ENCODE assay signal across 21 mouse cellular contexts in genomic region chr8:48774837-48775236, GRCm38 (mm10).
DNase-seq lines count a peak whose midpoint lies in the region; ATAC-seq lines count a peak whose summit lies in the region.
"Had no signal": no experiment of that assay in that cellular context is flagged by ENCODE, and none has a peak within 500 bp of the region (broad histone marks: within the 10 kb centered on the region; RNA-seq: fewer than 3 reads in every experiment).

No protein-coding gene starts in this region.

- ATAC-seq in heart, embryonic 12.5 days (ENCODE audit: insufficient number of reproducible peaks, low FRiP score), result no peak
- no peak for ATAC-seq in midbrain, embryonic 12.5 days (ENCODE audit: low FRiP score, low read depth)
- no peak for ATAC-seq in midbrain, embryonic 14.5 days (ENCODE audit: low FRiP score, low TSS enrichment)
- ATAC-seq in limb, embryonic 12.5 days (ENCODE audit: insufficient number of reproducible peaks, insufficient read depth, low FRiP score, low TSS enrichment, low read depth), result no peak
- ATAC-seq: intestine, embryonic 15.5 days had no signal

- H3K36me3 ChIP-seq in heart, embryonic 12.5 days, result no peaks in the 10 kb centered on the region
- H3K36me3 ChIP-seq in midbrain, embryonic 12.5 days, result peaks cover 10% of the 10 kb centered on the region
- no peaks in the 10 kb centered on the region for H3K36me3 ChIP-seq in midbrain, embryonic 14.5 days (ENCODE audit: control insufficient read depth, insufficient read depth, low read length)
- H3K36me3 ChIP-seq in limb, embryonic 12.5 days, result no peaks in the 10 kb centered on the region
- H3K36me3 ChIP-seq: embryonic facial prominence, embryonic 15.5 days; intestine, embryonic 15.5 days; limb, embryonic 15.5 days; liver, embryonic 13.5 days had no signal

- no peak overlapping the region for H3K27ac ChIP-seq in heart, embryonic 12.5 days (ENCODE audit: poor library complexity, severe bottlenecking)
- H3K27ac ChIP-seq in midbrain, embryonic 12.5 days (replicated peaks), result no peak overlapping the region
- H3K27ac ChIP-seq in midbrain, embryonic 14.5 days (replicated peaks; ENCODE audit: low read depth, low read length), result no peak overlapping the region
- no peak overlapping the region for H3K27ac ChIP-seq in limb, embryonic 12.5 days
- H3K27ac ChIP-seq: embryonic facial prominence, embryonic 15.5 days; intestine, embryonic 15.5 days; layer of hippocampus, adult 2 months; limb, embryonic 15.5 days; liver, embryonic 13.5 days had no signal

- H3K9ac ChIP-seq in heart, embryonic 12.5 days, result no peak overlapping the region
- H3K9ac ChIP-seq in midbrain, embryonic 12.5 days (replicated peaks), result no peak overlapping the region
- no peak overlapping the region for H3K9ac ChIP-seq in midbrain, embryonic 14.5 days (replicated peaks; ENCODE audit: low read length)
- no peak overlapping the region for H3K9ac ChIP-seq in limb, embryonic 12.5 days (replicated peaks)
- H3K9ac ChIP-seq: embryonic facial prominence, embryonic 15.5 days; intestine, embryonic 15.5 days; limb, embryonic 15.5 days; liver, embryonic 13.5 days had no signal

- H3K4me1 ChIP-seq in heart, embryonic 12.5 days (replicated peaks), result peaks cover 13% of the 10 kb centered on the region; the same call in 1 of the 2 replicates
- H3K4me1 ChIP-seq in midbrain, embryonic 12.5 days, result peaks cover 24% of the 10 kb centered on the region
- H3K4me1 ChIP-seq in midbrain, embryonic 14.5 days (ENCODE audit: control insufficient read depth, insufficient read depth, low read length), result peaks cover 20% of the 10 kb centered on the region; the same call in 1 of the 2 replicates
- peaks cover 18% of the 10 kb centered on the region for H3K4me1 ChIP-seq in limb, embryonic 12.5 days (replicated peaks)
- H3K4me1 ChIP-seq: intestine, embryonic 15.5 days; liver, embryonic 13.5 days had no signal

- peaks cover 62% of the 10 kb centered on the region for H3K27me3 ChIP-seq in heart, embryonic 12.5 days (replicated peaks)
- H3K27me3 ChIP-seq in midbrain, embryonic 12.5 days, result 0 out of 2 replicates have a peak, but pooled peaks cover 2% of the 10 kb centered on the region
- H3K27me3 ChIP-seq in midbrain, embryonic 14.5 days (ENCODE audit: control insufficient read depth, insufficient read depth, low read length), result no peaks in the 10 kb centered on the region
- no peaks in the 10 kb centered on the region for H3K27me3 ChIP-seq in limb, embryonic 12.5 days
- H3K27me3 ChIP-seq: embryonic facial prominence, embryonic 15.5 days; intestine, embryonic 15.5 days; limb, embryonic 15.5 days; liver, embryonic 13.5 days had no signal

- peaks cover 5% of the 10 kb centered on the region; the same call in 1 of the 2 replicates for H3K9me3 ChIP-seq in heart, embryonic 12.5 days (replicated peaks)
- H3K9me3 ChIP-seq in midbrain, embryonic 12.5 days, result no peaks in the 10 kb centered on the region
- no peaks in the 10 kb centered on the region for H3K9me3 ChIP-seq in midbrain, embryonic 14.5 days (ENCODE audit: control insufficient read depth, low read length)
- H3K9me3 ChIP-seq in limb, embryonic 12.5 days, result peaks cover 6% of the 10 kb centered on the region
- H3K9me3 ChIP-seq: embryonic facial prominence, embryonic 15.5 days; intestine, embryonic 15.5 days; limb, embryonic 15.5 days; liver, embryonic 13.5 days had no signal

- no peak for DNase-seq in heart, postnatal 25 days (ENCODE audit: low spot score)
- no peak for DNase-seq in midbrain, embryonic 14.5 days
- no peak for DNase-seq in cerebellum, postnatal 10 days
- DNase-seq: adrenal gland, postnatal 25 days; B cell, adult 2 months; cerebellum, adult 18-20 months; cerebellum, postnatal 14 days; heart, postnatal 14 days; kidney, adult 2 months; kidney, postnatal 36 days; liver, embryonic 13.5 days; lung, adult 18-20 months; lung, postnatal 14 days; thymus, postnatal 4 days had no signal

- intact Hi-C loops in heart, postnatal 25 days (cut with DNase I), result loop anchor here (10.0 kb wide), 1 partner anchor 780 kb away; no protein-coding TSS in a partner anchor

- peak overlapping the region; percentile 60; the same call in 1 of the 2 replicates for H3K4me2 ChIP-seq in heart, embryonic 12.5 days
- H3K4me2 ChIP-seq in midbrain, embryonic 12.5 days (replicated peaks), result peak overlapping the region; percentile 47; the same call in 1 of the 2 replicates
- H3K4me2 ChIP-seq in midbrain, embryonic 14.5 days (ENCODE audit: low read length), result no peak overlapping the region
- H3K4me2 ChIP-seq in limb, embryonic 12.5 days, result peak overlapping the region; percentile 40; the same call in 1 of the 2 replicates
- H3K4me2 ChIP-seq: intestine, embryonic 15.5 days; limb, embryonic 15.5 days; liver, embryonic 13.5 days had no signal

- WGBS in heart, embryonic 12.5 days, result 59% methylated on average over 4 of the region's 4 CpGs
- WGBS in midbrain, embryonic 12.5 days, result 13% methylated on average over 4 of the region's 4 CpGs
- WGBS in midbrain, embryonic 14.5 days, result 16% methylated on average over 4 of the region's 4 CpGs
- 14% methylated on average over 4 of the region's 4 CpGs for WGBS in limb, embryonic 12.5 days

- no peak overlapping the region for H3K4me3 ChIP-seq in heart, embryonic 12.5 days
- no peak overlapping the region for H3K4me3 ChIP-seq in midbrain, embryonic 12.5 days
- H3K4me3 ChIP-seq in midbrain, embryonic 14.5 days (replicated peaks; ENCODE audit: low read depth, low read length), result no peak overlapping the region
- H3K4me3 ChIP-seq in limb, embryonic 12.5 days (replicated peaks), result no peak overlapping the region
- H3K4me3 ChIP-seq: intestine, embryonic 15.5 days; layer of hippocampus, adult 2 months; limb, embryonic 15.5 days; liver, embryonic 13.5 days had no signal
